Mouse (Mus musculus) cortical plate, adult 2 months (tissue): Measurements from ENCODE around the gene Hist1h2be.
A peak's percentile ranks its signal among the peaks of the same experiment; 100 is the strongest.

ENCODE experiments used
- CTCF ChIP-seq: fragments of 200-500 bp; IDR thresholded peaks from 2 replicates; pipeline ENCODE4 v1.5.1; 2011; ENCODE audit warnings: mild to moderate bottlenecking, control low read depth, low read length; ENCODE audit not compliant: insufficient read depth; ENCODE audit errors: extremely low read depth
- POLR2A ChIP-seq: fragments of 200-500 bp; IDR thresholded peaks from 2 replicates; pipeline ENCODE4 v1.6.1; 2011; ENCODE audit warnings: mild to moderate bottlenecking, low read length, control low read depth; ENCODE audit not compliant: insufficient read depth; ENCODE audit errors: extremely low read depth

- TF ChIP-seq POLR2A (peak; percentile 100), CTCF (no peak)
Measured at GRCm38 (mm10) chr13:23581408-23582218, 39.3 kb downstream of the Hist1h2be start, which contains the start of gene Hist1h4d.
